Mouse (Mus musculus) limb, embryonic 10.5 days (tissue): ENCODE data around the gene Acoxl. TPM values are rescaled to one million over a fixed set of nuclear protein-coding genes. Genes with fewer than 3 reads are reported as not detected.

Experiments used
- DNase-seq: peaks from one replicate; pipeline ENCODE4 v3.0.0-alpha.2; 2017; ENCODE audit warnings: low spot score
- H3K27ac ChIP-seq: fragments of 300-500 bp; sonication (generic); 2 replicates; pipeline ENCODE4 v1.5.1; 2016; ENCODE audit warnings: mild to moderate bottlenecking
- H3K27me3 ChIP-seq: fragments of 300-500 bp; sonication (generic); 2 replicates; pipeline ENCODE4 v1.6.1; 2016; ENCODE audit warnings: low read depth, mild to moderate bottlenecking; ENCODE audit not compliant: poor library complexity, severe bottlenecking
- H3K36me3 ChIP-seq: fragments of 300-500 bp; sonication (generic); 2 replicates; pipeline ENCODE4 v1.6.1; 2016; ENCODE audit warnings: mild to moderate bottlenecking, moderate library complexity
- H3K4me1 ChIP-seq: fragments of 300-500 bp; sonication (generic); 2 replicates; pipeline ENCODE4 v1.6.1; 2016
- H3K4me3 ChIP-seq: fragments of 300-500 bp; sonication (generic); 2 replicates; pipeline ENCODE4 v1.5.1; 2016; ENCODE audit warnings: mild to moderate bottlenecking, moderate library complexity
- H3K9me3 ChIP-seq: fragments of 300-500 bp; sonication (generic); replicated peaks from 2 replicates; pipeline ENCODE4 v1.6.1; 2016; ENCODE audit warnings: mild to moderate bottlenecking
- WGBS: fragments of 180-500 bp; shearing (Covaris S2); methylation state at CpG from one replicate; pipeline ENCODE4 v1.1.7; 2016; 5-methylcytosine and 5-hydroxymethylcytosine counted together
- polyA plus RNA-seq: library from polyadenylated mRNA; unstranded; fragments of >200 nt; fragmentation: Nextera tagmentation; extraction: Ambion mirVana; gene quantifications from 2 replicates; pipeline ENCODE4 v1.2.1, GENCODE M21; 2016

Acoxl gene
- polyA plus RNA-seq, 1 experiment from 2014 or later = 0.20 TPM

DNA sequence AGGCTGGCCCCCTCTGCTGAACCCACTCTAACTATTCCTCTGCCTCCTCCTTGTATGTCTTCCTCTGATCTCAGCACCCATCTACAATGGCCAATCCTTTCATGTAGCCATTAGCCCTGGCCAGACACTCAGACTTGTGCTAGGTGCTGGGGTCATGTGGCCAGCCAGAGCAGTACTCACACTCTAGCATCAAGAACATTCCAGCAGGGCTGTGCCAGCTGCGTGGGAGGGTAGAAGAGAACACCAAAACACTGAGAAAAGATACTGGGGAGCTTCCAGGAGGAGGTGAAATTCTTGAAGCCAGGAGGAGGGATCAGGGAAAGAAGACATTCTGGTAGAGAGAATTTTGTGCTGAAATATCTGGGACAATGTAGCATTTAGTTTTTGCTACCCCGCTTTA is 226.3 kb downstream of the Acoxl start:
- DNase-seq = no peak

DNA sequence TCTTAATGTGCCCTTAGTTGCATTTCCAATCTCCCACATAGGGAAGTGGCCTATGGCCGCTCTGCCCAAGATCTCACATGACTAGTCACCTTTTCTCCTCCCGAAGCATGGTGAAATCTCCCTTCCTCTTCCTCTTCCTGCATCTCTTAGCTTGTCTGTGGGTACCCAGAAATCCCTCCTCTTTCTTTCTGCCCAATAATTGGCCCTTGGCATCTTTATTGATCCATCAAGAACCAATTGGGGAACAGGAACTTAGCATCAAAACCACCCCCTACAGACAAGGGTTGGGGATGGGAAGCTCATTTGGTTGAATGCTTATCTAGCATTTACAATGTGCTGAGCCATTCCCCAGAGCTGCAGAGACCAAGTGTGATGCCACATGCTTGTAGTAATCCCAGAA is 226.9 kb downstream of the Acoxl start:
- H3K4me1 ChIP-seq = peaks cover 17% of the 10 kb centered on the region; the same call in 1 of the 2 replicates
- H3K27me3 ChIP-seq = no peaks in the 10 kb centered on the region
- 100% methylated on average over 2 of the region's 2 CpGs for WGBS

More for the DNA sequence above, 226.3 kb downstream of the Acoxl start:
- Histone ChIP-seq H3K4me3 (no peak overlapping the region), H3K27ac (no peak overlapping the region), H3K9me3 (no peaks in the 10 kb centered on the region), H3K36me3 (no peaks in the 10 kb centered on the region), H3K4me1 (peaks cover 17% of the 10 kb centered on the region; the same call in 1 of the 2 replicates), H3K27me3 (no peaks in the 10 kb centered on the region)
- WGBS = 91% methylated on average over 2 of the region's 2 CpGs

DNA sequence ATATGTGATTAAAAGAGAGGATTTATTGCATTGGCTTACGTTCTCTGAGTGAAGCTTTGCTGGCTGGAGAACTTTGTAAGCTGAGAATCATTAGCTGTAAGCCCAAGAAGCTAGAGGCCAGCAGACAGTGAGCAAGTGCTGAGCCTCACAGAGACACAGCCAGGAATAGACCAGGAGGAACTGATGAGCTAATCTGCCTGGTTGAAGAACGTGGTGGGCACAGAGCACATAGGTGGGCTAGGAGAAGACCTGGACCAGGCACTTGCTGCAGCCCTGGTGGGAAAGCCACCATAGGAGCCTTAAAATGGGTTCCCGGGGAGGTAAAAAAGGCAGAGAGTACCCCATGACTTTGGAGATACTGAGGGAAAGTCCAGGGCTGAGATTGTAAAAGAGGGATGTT is 228.5 kb downstream of the Acoxl start:
- Histone ChIP-seq H3K27me3 (no peaks in the 10 kb centered on the region), H3K4me1 (peaks cover 17% of the 10 kb centered on the region; the same call in 1 of the 2 replicates), H3K9me3 (no peaks in the 10 kb centered on the region), H3K4me3 (no peak overlapping the region), H3K36me3 (no peaks in the 10 kb centered on the region), H3K27ac (no peak overlapping the region)
- WGBS = 71% methylated on average over 3 of the region's 3 CpGs
- no peak for DNase-seq

More for the DNA sequence above, 226.9 kb downstream of the Acoxl start:
- H3K27ac ChIP-seq = no peak overlapping the region
- no peaks in the 10 kb centered on the region for H3K36me3 ChIP-seq
- DNase-seq = no peak
- H3K4me3 ChIP-seq = no peak overlapping the region
- no peaks in the 10 kb centered on the region for H3K9me3 ChIP-seq

DNA sequence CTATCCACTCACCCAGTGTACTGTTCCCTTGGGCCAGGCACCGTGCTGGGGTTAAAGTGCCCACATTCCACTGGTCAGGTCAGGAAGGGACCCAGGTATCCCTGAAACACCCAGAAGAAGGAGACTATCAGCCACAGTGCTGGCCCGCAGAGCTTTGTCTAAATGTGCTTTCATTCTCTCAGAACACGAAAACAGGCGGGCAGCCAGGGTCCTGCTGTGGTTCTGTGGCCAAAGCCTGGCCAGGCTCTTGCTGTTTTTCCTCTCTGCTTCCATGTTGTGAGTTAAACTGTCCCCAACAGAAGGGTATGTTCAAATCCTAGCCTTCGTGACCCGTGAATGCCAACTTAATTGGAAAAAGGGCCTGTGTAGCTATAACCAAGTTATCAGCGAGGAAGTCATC is 228.9 kb downstream of the Acoxl start:
- no peak overlapping the region for H3K4me3 ChIP-seq
- H3K9me3 ChIP-seq = no peaks in the 10 kb centered on the region
- H3K36me3 ChIP-seq = no peaks in the 10 kb centered on the region
- no peak overlapping the region for H3K27ac ChIP-seq
- peaks cover 17% of the 10 kb centered on the region; the same call in 1 of the 2 replicates for H3K4me1 ChIP-seq
- WGBS = 89% methylated on average over 7 of the region's 7 CpGs
- no peaks in the 10 kb centered on the region for H3K27me3 ChIP-seq
- no peak for DNase-seq

DNA sequence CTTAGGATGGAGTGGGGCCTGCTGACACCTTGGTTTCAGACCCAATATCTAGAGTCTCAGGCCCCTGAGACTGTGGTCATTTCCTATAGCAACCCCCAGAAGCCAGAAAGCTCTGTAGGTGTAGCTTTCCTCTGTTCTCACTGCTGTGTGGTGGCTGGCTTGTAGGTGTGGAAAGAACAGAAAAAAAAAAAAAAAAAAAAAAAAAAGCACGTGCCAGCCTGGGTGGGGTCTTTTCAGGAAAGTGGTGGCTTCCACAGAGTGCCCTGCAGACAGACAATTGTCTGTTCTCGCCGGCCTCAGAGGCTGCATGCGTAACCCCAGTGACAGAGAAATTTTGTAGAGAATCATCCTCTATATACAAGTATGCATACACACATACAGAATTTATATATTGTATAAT is 229.5 kb downstream of the Acoxl start:
- H3K4me1 ChIP-seq = peaks cover 17% of the 10 kb centered on the region; the same call in 1 of the 2 replicates
- H3K36me3 ChIP-seq = no peaks in the 10 kb centered on the region
- H3K27ac ChIP-seq = no peak overlapping the region
- H3K9me3 ChIP-seq = no peaks in the 10 kb centered on the region
- DNase-seq = no peak
- no peaks in the 10 kb centered on the region for H3K27me3 ChIP-seq
- WGBS = 80% methylated on average over 4 of the region's 4 CpGs
- H3K4me3 ChIP-seq = no peak overlapping the region

DNA sequence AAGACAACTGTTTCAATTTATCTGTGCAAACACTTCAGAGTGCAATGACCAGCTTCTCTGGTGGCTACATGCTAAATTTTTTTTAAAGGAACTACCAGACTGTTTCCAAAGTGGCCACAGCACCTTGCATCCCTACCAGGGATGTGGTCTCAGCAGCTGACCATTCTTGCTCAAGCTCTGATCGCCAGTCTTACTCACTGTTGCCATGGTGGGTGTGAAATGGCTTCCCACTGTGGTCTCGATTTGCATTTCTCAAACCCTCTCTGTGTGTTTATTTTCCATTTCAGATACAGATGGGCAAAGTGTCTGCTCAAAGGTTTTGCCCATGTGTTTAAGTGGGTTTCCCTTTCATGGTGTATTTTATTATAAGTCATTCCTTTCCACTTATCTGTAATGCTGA is 230.3 kb downstream of the Acoxl start:
- DNase-seq = no peak
- 75% methylated on average over 2 of the region's 2 CpGs for WGBS
- Histone ChIP-seq H3K9me3 (no peaks in the 10 kb centered on the region), H3K4me3 (no peak overlapping the region), H3K27me3 (no peaks in the 10 kb centered on the region), H3K27ac (no peak overlapping the region), H3K4me1 (peaks cover 11% of the 10 kb centered on the region; the same call in 1 of the 2 replicates), H3K36me3 (no peaks in the 10 kb centered on the region)

DNA sequence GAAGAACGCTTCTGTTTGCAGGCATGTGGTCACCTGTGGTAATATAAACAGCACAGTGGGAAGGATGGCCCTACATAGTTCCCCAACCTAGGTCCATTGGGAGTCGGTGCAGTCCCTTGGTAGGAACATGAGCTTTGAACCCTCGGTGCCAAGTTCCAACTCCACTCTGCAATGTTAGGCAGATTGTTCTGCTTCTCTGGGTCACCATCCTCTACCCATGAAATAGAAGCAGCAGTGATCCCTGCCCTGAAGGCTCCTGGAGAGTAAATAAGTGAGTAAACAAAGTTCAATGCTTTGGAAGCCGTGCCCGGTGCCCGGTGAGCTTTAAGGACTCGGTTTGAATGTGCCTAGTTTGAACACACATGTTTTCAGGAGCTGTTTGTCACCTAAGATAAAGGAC is 233.1 kb downstream of the Acoxl start:
- no peak overlapping the region for H3K27ac ChIP-seq
- H3K9me3 ChIP-seq = no peaks in the 10 kb centered on the region
- 82% methylated on average over 7 of the region's 7 CpGs for WGBS
- no peak overlapping the region for H3K4me3 ChIP-seq
- no peaks in the 10 kb centered on the region for H3K4me1 ChIP-seq
- no peaks in the 10 kb centered on the region for H3K27me3 ChIP-seq
- H3K36me3 ChIP-seq = no peaks in the 10 kb centered on the region
- DNase-seq = no peak

DNA sequence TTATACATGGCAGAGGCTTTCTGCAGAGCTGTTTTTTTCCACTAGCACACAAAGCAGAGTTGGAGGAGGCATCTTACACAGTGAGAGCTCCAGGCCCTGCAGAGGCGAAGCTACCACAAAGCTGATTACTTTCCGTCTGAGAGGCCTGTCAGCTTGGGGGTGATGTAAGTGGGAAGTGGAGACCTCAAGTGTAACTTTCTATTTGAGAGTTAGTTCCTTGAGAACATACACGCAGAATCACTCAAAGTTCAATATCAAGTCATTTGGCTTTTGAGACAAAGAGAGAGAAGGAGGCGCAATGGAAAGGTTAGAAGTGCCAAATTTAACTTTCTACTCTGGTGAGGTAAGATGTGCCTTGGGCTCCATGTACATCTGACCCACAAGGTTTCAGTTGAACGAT is 234.3 kb downstream of the Acoxl start:
- no peaks in the 10 kb centered on the region for H3K27me3 ChIP-seq
- WGBS = 87% methylated on average over 5 of the region's 5 CpGs
- no peak overlapping the region for H3K27ac ChIP-seq
- DNase-seq = no peak
- no peaks in the 10 kb centered on the region for H3K36me3 ChIP-seq
- no peak overlapping the region for H3K4me3 ChIP-seq
- H3K9me3 ChIP-seq = no peaks in the 10 kb centered on the region
- H3K4me1 ChIP-seq = no peaks in the 10 kb centered on the region

DNA sequence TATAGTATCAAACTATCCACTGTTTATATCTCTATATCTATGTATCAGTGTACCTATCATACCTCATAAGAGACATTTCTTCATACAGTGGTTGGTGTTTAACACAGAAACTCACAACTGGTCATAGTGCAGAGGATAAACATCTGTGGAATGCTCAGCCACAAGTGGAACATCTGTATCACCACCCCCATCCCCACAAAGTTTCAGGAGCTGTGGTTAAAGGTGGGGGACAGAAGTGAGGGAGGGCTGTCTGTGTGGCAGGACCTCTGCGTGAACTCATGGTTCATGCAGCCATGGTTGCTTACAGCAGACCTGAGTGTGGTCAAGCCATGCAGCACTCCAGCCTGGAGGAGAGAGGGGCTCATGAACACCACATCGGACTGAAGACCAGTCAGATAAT is 234.9 kb downstream of the Acoxl start:
- no peak overlapping the region for H3K4me3 ChIP-seq
- H3K36me3 ChIP-seq = no peaks in the 10 kb centered on the region
- no peak overlapping the region for H3K27ac ChIP-seq
- DNase-seq = no peak
- H3K9me3 ChIP-seq = no peaks in the 10 kb centered on the region
- WGBS = 98% methylated on average over 2 of the region's 2 CpGs
- H3K27me3 ChIP-seq = no peaks in the 10 kb centered on the region
- peaks cover 1% of the 10 kb centered on the region for H3K4me1 ChIP-seq

DNA sequence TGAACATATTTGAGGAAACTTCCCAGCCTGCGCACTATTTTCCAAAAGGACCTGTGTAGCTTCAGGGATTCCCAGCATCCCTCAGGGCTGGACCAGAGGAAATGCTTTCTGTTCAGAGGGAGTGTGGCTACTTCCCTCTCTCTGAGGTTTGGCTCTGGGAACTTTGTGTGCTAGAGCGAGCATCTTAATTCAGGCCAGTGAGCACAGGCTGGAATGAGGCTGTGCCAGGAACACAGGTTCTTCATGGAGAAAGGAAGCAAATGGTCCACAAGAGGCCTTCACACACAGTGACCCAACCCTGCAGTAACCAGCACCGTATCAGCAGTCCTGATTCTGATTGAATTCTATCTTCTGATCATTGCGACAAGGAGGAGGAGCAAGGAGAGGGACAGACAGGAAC is 238.3 kb downstream of the Acoxl start:
- Histone ChIP-seq H3K36me3 (no peaks in the 10 kb centered on the region), H3K27ac (no peak overlapping the region), H3K4me1 (peaks cover 11% of the 10 kb centered on the region), H3K4me3 (no peak overlapping the region), H3K9me3 (no peaks in the 10 kb centered on the region), H3K27me3 (no peaks in the 10 kb centered on the region)
- WGBS = 82% methylated on average over 4 of the region's 4 CpGs
- peak; percentile 20 for DNase-seq

DNA sequence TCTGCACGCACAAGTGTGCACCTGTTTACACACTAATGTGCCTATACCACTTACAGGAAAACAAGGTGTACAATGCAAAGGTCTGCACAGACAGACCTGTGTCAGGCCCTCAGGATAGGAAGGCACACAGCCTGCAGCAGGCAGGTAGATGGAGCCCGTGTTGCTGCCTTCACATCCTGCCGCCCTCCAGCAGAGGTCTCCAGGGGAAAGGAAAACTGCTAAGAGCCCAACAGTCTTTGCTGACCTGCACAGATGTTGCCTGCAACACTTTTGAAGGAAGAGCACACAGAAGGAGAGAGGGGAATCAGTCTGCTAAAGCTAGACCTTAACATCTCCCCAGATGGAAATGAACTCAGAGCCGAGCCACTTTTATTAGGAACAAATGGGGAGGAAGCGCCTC is 240.2 kb downstream of the Acoxl start:
- peak; percentile 41 for DNase-seq
- Histone ChIP-seq H3K9me3 (no peaks in the 10 kb centered on the region), H3K4me3 (no peak overlapping the region), H3K27ac (no peak overlapping the region), H3K36me3 (no peaks in the 10 kb centered on the region), H3K4me1 (peaks cover 11% of the 10 kb centered on the region), H3K27me3 (no peaks in the 10 kb centered on the region)
- 46% methylated on average over 5 of the region's 5 CpGs for WGBS

DNA sequence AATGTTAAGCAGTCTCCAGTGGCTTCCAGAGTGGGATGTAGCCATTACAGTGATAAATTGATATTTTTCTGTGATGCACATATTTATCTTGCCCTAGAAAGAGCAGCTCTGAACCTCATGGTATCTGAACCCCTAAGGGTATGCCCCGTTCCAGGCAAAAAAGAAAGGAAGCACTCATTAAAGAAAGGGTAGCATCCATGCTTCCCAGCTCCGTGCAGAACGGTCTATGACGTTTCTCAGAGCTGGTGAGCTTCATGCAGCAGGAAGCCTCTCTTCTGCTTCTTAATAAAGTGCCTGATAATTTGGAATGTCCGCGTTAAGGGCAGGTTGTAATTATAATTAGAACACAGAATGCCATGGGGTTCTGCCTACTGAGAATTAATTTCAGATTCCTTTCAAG is 240.6 kb downstream of the Acoxl start:
- peak; percentile 10 for DNase-seq
- Histone ChIP-seq H3K9me3 (no peaks in the 10 kb centered on the region), H3K4me1 (peaks cover 11% of the 10 kb centered on the region), H3K27me3 (no peaks in the 10 kb centered on the region), H3K4me3 (no peak overlapping the region), H3K27ac (no peak overlapping the region), H3K36me3 (no peaks in the 10 kb centered on the region)
- 76% methylated on average over 6 of the region's 6 CpGs for WGBS

DNA sequence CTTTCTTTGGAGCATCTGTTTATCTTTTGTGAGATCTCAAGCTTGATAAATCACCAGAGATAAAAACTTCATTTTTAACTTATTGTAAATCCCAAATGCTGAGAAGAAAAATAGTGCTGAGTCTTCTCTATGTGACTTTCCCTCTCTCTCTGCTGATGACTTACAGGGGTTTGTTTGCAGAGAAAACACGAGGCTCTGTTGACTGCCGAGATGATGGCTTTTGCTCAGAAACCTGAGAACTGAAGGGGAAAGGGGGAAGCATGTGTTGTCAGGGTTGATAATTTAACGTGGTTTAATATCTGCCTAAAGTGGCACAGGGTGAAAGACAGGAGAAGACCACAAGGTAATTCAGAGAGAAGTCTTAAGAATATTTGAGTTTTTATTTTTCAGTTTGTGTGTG is 245.2 kb downstream of the Acoxl start:
- Histone ChIP-seq H3K4me3 (no peak overlapping the region), H3K27ac (no peak overlapping the region), H3K9me3 (no peaks in the 10 kb centered on the region), H3K4me1 (peaks cover 18% of the 10 kb centered on the region), H3K27me3 (no peaks in the 10 kb centered on the region), H3K36me3 (no peaks in the 10 kb centered on the region)
- no peak for DNase-seq
- WGBS = 26% methylated on average over 3 of the region's 3 CpGs

DNA sequence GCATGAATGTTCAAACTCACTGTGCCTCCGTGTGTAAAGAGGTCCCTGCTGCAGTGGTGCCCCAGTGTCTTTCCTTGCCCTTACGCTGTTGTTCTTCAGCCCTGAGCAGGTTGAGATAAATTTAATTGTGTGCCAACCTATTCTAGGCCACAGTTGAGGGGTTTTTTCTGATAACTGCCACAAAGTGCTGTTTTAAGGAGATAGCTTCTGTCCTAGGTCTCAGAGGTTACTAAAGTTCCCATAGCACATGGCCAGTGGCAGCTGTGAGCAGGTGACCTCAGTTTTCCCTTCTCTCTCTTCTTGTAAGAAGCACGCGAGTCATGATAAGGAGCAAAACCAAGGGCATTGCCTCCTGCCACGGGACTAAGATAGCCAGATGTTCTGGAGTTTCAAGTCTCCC is 245.9 kb downstream of the Acoxl start:
- 90% methylated on average over 5 of the region's 5 CpGs for WGBS
- peaks cover 10% of the 10 kb centered on the region; the same call in 1 of the 2 replicates for H3K4me1 ChIP-seq
- no peak overlapping the region for H3K27ac ChIP-seq
- H3K4me3 ChIP-seq = no peak overlapping the region
- H3K27me3 ChIP-seq = no peaks in the 10 kb centered on the region
- no peaks in the 10 kb centered on the region for H3K9me3 ChIP-seq
- H3K36me3 ChIP-seq = no peaks in the 10 kb centered on the region
- DNase-seq = no peak
